Mouse (Mus musculus): ENCODE results near the gene Sult5a1. TPM values are rescaled to one million over a fixed set of nuclear protein-coding genes. Genes with fewer than 3 reads are reported as not detected.

Gene Sult5a1
- polyA plus RNA-seq, 1 experiment from 2014 or later = 0.40 TPM

- H3K9ac ChIP-seq (ENCODE audit: low read depth, low read length) = no peak overlapping the region
- 79% methylated on average over 2 of the region's 2 CpGs for WGBS
- no peaks in the 10 kb centered on the region for H3K4me1 ChIP-seq (ENCODE audit: control insufficient read depth, insufficient read depth, low read length)
- H3K36me3 ChIP-seq (ENCODE audit: control insufficient read depth, insufficient read depth, low read length) = no peaks in the 10 kb centered on the region
- no peak overlapping the region for H3K4me2 ChIP-seq (ENCODE audit: low read length)
- H3K27ac ChIP-seq (ENCODE audit: low read length) = no peak overlapping the region
- no peaks in the 10 kb centered on the region for H3K27me3 ChIP-seq (ENCODE audit: control insufficient read depth, insufficient read depth, low read depth, low read length)
- H3K4me3 ChIP-seq (ENCODE audit: low read depth, low read length) = no peak overlapping the region
- no peaks in the 10 kb centered on the region for H3K9me3 ChIP-seq (replicated peaks; ENCODE audit: control insufficient read depth, low read length, poor library complexity, severe bottlenecking)
- ATAC-seq = no peak
Observed at GRCm38 (mm10) chr8:123188006-123188405, 29.9 kb upstream of the Sult5a1 start.

- no peaks in the 10 kb centered on the region for H3K27me3 ChIP-seq (ENCODE audit: control insufficient read depth, insufficient read depth, low read depth, low read length)
- H3K27ac ChIP-seq (ENCODE audit: low read length) = no peak within 1 kb of the TSS
- H3K4me1 ChIP-seq (ENCODE audit: control insufficient read depth, insufficient read depth, low read length) = no peaks in the 10 kb centered on the region
- no peaks in the 10 kb centered on the region for H3K9me3 ChIP-seq (replicated peaks; ENCODE audit: control insufficient read depth, low read length, poor library complexity, severe bottlenecking)
- no peak for ATAC-seq
- H3K4me2 ChIP-seq (ENCODE audit: low read length) = no peak within 1 kb of the TSS
- H3K36me3 ChIP-seq (ENCODE audit: control insufficient read depth, insufficient read depth, low read length) = no peaks in the 10 kb centered on the region
- no peak within 1 kb of the TSS for H3K4me3 ChIP-seq (ENCODE audit: low read depth, low read length)
- 54% methylated on average over 19 of the region's 19 CpGs for whole genome bisulfite sequencing
- H3K9ac ChIP-seq (ENCODE audit: low read depth, low read length) = no peak within 1 kb of the TSS
Observed at GRCm38 (mm10) chr8:123185566-123186409, 27.7 kb upstream of the Sult5a1 start, which contains the start of gene Dpep1. Gene Dpep1, plus strand, starts transcription at chr8:123186242.

- no peaks in the 10 kb centered on the region for H3K27me3 ChIP-seq (ENCODE audit: control insufficient read depth, insufficient read depth, low read depth, low read length)
- no peaks in the 10 kb centered on the region for H3K4me1 ChIP-seq (ENCODE audit: control insufficient read depth, insufficient read depth, low read length)
- no peak for ATAC-seq
- H3K27ac ChIP-seq (ENCODE audit: low read length) = no peak overlapping the region
- WGBS = 82% methylated on average over 3 of the region's 3 CpGs
- H3K9me3 ChIP-seq (replicated peaks; ENCODE audit: control insufficient read depth, low read length, poor library complexity, severe bottlenecking) = peaks cover 3% of the 10 kb centered on the region; the same call in 1 of the 2 replicates
- H3K4me2 ChIP-seq (ENCODE audit: low read length) = no peak overlapping the region
- no peak overlapping the region for H3K4me3 ChIP-seq (ENCODE audit: low read depth, low read length)
- no peaks in the 10 kb centered on the region for H3K36me3 ChIP-seq (ENCODE audit: control insufficient read depth, insufficient read depth, low read length)
- no peak overlapping the region for H3K9ac ChIP-seq (ENCODE audit: low read depth, low read length)
Observed at GRCm38 (mm10) chr8:123181391-123181790, 23.3 kb upstream of the Sult5a1 start.

- Histone ChIP-seq H3K36me3 (ENCODE audit: control insufficient read depth, insufficient read depth, low read length) (no peaks in the 10 kb centered on the region), H3K4me1 (ENCODE audit: control insufficient read depth, insufficient read depth, low read length) (no peaks in the 10 kb centered on the region), H3K27ac (ENCODE audit: low read length) (no peak overlapping the region), H3K27me3 (ENCODE audit: control insufficient read depth, insufficient read depth, low read depth, low read length) (no peaks in the 10 kb centered on the region), H3K9me3 (replicated peaks; ENCODE audit: control insufficient read depth, low read length, poor library complexity, severe bottlenecking) (no peaks in the 10 kb centered on the region), H3K4me2 (ENCODE audit: low read length) (no peak overlapping the region), H3K4me3 (ENCODE audit: low read depth, low read length) (no peak overlapping the region), H3K9ac (ENCODE audit: low read depth, low read length) (no peak overlapping the region)
- WGBS = 87% methylated on average over 9 of the region's 9 CpGs
- no peak for ATAC-seq
Observed at GRCm38 (mm10) chr8:123156070-123156773, 1.9 kb downstream of the Sult5a1 start.

- no peak overlapping the region for H3K9ac ChIP-seq (ENCODE audit: low read depth, low read length)
- H3K4me2 ChIP-seq (ENCODE audit: low read length) = no peak overlapping the region
- no peaks in the 10 kb centered on the region for H3K27me3 ChIP-seq (ENCODE audit: control insufficient read depth, insufficient read depth, low read depth, low read length)
- no peak overlapping the region for H3K4me3 ChIP-seq (ENCODE audit: low read depth, low read length)
- H3K36me3 ChIP-seq (ENCODE audit: control insufficient read depth, insufficient read depth, low read length) = no peaks in the 10 kb centered on the region
- H3K9me3 ChIP-seq (replicated peaks; ENCODE audit: control insufficient read depth, low read length, poor library complexity, severe bottlenecking) = no peaks in the 10 kb centered on the region
- H3K27ac ChIP-seq (ENCODE audit: low read length) = no peak overlapping the region
- ATAC-seq = no peak
- 71% methylated on average over 5 of the region's 5 CpGs for WGBS
- no peaks in the 10 kb centered on the region for H3K4me1 ChIP-seq (ENCODE audit: control insufficient read depth, insufficient read depth, low read length)
Observed at GRCm38 (mm10) chr8:123155177-123155576, 2.9 kb downstream of the Sult5a1 start.

GRCm38 (mm10) chr8:123150737-123151171, 7.4 kb downstream of the Sult5a1 start:
- Histone ChIP-seq H3K9ac (ENCODE audit: low read depth, low read length) (no peak overlapping the region), H3K4me2 (ENCODE audit: low read length) (no peak overlapping the region), H3K27ac (ENCODE audit: low read length) (no peak overlapping the region), H3K9me3 (replicated peaks; ENCODE audit: control insufficient read depth, low read length, poor library complexity, severe bottlenecking) (no peaks in the 10 kb centered on the region), H3K36me3 (ENCODE audit: control insufficient read depth, insufficient read depth, low read length) (no peaks in the 10 kb centered on the region), H3K4me1 (ENCODE audit: control insufficient read depth, insufficient read depth, low read length) (no peaks in the 10 kb centered on the region), H3K27me3 (ENCODE audit: control insufficient read depth, insufficient read depth, low read depth, low read length) (no peaks in the 10 kb centered on the region), H3K4me3 (ENCODE audit: low read depth, low read length) (no peak overlapping the region)
- 70% methylated on average over 9 of the region's 9 CpGs for WGBS
- ATAC-seq = no peak

- Histone ChIP-seq H3K4me3 (ENCODE audit: low read depth, low read length) (no peak overlapping the region), H3K4me1 (ENCODE audit: control insufficient read depth, insufficient read depth, low read length) (no peaks in the 10 kb centered on the region), H3K36me3 (ENCODE audit: control insufficient read depth, insufficient read depth, low read length) (no peaks in the 10 kb centered on the region), H3K9ac (ENCODE audit: low read depth, low read length) (no peak overlapping the region), H3K9me3 (replicated peaks; ENCODE audit: control insufficient read depth, low read length, poor library complexity, severe bottlenecking) (no peaks in the 10 kb centered on the region), H3K27ac (ENCODE audit: low read length) (peak overlapping the region; percentile 31; the same call in 1 of the 2 replicates), H3K27me3 (ENCODE audit: control insufficient read depth, insufficient read depth, low read depth, low read length) (no peaks in the 10 kb centered on the region), H3K4me2 (ENCODE audit: low read length) (no peak overlapping the region)
- ATAC-seq = no peak
- WGBS = 73% methylated on average over 7 of the region's 7 CpGs
Observed at GRCm38 (mm10) chr8:123146390-123146789, 11.7 kb downstream of the Sult5a1 start.

GRCm38 (mm10) chr8:123145279-123145678, 12.8 kb downstream of the Sult5a1 start:
- Histone ChIP-seq H3K27me3 (ENCODE audit: control insufficient read depth, insufficient read depth, low read depth, low read length) (no peaks in the 10 kb centered on the region), H3K9me3 (replicated peaks; ENCODE audit: control insufficient read depth, low read length, poor library complexity, severe bottlenecking) (no peaks in the 10 kb centered on the region), H3K9ac (ENCODE audit: low read depth, low read length) (no peak overlapping the region), H3K36me3 (ENCODE audit: control insufficient read depth, insufficient read depth, low read length) (no peaks in the 10 kb centered on the region), H3K4me1 (ENCODE audit: control insufficient read depth, insufficient read depth, low read length) (no peaks in the 10 kb centered on the region), H3K4me2 (ENCODE audit: low read length) (no peak overlapping the region), H3K4me3 (ENCODE audit: low read depth, low read length) (no peak overlapping the region), H3K27ac (ENCODE audit: low read length) (no peak overlapping the region)
- no peak for ATAC-seq
- 66% methylated on average over 6 of the region's 6 CpGs for WGBS

All from midbrain, embryonic 16.5 days (tissue).